Mouse (Mus musculus) C2C12 (cell line): ENCODE measurements at regions not wholly inside any gene's neighbourhood (a gene's known extent, or its start where the extent isn't known, plus 50 kb on each side); places are given as distances from the start of the nearest gene placed in this dataset.

ENCODE experiments used
- CTCF ChIP-seq: IDR thresholded peaks from one replicate; pipeline ENCODE4 v1.5.1; 2011; ENCODE audit not compliant: control insufficient read depth, insufficient read depth, insufficient read length
- MYOD1 ChIP-seq: IDR thresholded peaks from one replicate; pipeline ENCODE4 v1.6.1; 2011; ENCODE audit warnings: low read depth; ENCODE audit not compliant: control insufficient read depth, insufficient read length

DNA sequence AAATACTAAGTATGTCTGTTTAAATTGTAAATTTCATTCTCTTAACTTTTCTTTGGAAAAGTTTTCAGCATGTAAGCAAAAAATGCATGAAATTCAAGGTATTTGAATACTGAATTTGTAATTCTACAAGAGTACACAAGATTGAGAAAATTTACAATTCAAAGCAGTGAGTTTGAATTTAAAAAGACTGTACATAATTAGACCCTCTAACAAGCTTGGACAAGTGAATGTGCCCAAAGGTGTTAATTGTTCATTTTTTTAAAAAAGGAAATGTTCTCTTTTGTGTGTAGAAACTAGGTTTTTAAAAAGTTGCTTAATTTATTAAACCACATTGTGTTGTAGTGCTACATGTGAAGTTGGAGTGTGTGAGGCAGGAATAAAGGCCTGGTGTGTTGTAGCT is 174.9 kb upstream of the Arhgap24 start:
- TF ChIP-seq CTCF (no peak), MYOD1 (no peak)
